Mouse (Mus musculus) bone marrow macrophage, adult 2 months (primary cell): ENCODE measurements around the gene Vmn2r30.
"Not testable (repeated sequence)": the region's sequence is repeated elsewhere in the genome, so short reads cannot be mapped to it uniquely, and the experiment has no call there.

Experiments
- CTCF ChIP-seq: IDR thresholded peaks from 2 replicates; pipeline ENCODE4 v1.5.1; 2012; ENCODE audit warnings: low read depth, mild to moderate bottlenecking, low read length, moderate library complexity
- POLR2A ChIP-seq: IDR thresholded peaks from 2 replicates; pipeline ENCODE4 v1.6.1; 2012; ENCODE audit warnings: mild to moderate bottlenecking, low read depth, low read length, borderline replicate concordance

DNA sequence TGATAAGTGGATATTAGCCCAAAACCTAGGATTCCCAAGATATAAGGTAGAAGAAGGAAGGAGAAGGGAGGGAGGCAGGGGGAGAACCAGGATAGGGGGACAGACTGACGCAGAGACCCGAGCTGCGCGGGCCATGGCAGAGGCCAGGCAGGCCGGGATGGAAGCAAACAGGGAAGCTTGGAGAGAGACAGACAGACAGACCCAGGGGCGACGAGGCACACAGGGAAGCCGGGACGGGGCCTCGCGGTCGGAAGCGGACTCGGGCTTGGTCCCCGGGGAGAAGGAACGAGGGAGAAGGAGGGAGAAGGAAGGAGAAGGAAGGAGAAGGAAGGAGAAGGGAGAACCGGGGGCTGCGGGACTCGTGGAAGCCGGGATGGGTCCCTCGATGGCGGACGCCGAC is 59.9 kb downstream of the Vmn2r30 start:
- not testable (repeated sequence) for TF ChIP-seq CTCF, POLR2A
